Mouse (Mus musculus) ES-CJ7 (cell line): ENCODE measurements around the gene Anxa9.

Experiments
- DNase-seq: peaks from one replicate; pipeline ENCODE4 v3.0.0; 2011; ENCODE audit warnings: low read depth, low spot score

Anxa9 gene

DNA sequence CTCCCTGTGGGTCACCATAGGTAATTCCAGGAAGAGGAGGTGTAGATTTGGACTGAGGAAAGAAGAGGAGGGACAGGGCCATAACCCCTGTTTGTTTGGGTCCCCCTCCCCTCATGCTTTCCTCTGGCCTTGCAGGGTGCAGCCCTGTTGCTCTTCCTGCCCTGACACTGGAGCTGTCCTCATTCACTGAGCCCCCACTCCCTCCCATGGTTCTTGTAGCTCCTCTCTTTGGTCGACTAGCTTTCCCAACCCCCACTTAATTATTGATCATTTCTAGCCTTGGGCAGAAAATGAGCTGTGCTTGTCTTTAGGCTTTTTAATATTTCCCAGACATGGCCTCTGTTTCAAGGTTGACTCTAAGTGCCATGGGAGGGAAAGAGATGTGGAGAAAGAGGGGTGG, 22.9 kb downstream of the Anxa9 start:
- DNase-seq, result no peak

DNA sequence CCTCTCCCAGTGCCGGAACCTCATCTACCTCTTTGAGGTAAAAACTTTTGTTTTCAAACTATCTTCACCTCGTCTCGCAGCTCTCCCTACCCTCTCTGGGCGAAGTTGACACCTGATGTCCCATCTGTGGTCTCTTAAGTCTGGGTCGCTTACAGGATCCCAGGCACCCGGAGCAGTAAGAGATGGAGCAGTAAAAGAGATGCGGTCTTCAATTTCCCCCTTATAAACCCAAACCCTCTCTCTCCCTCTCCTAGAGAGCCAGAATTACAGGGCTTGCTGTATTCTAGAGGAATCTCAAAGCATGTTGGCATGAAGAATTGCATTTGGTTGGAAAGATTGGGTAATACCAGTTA, 23.4 kb downstream of the Anxa9 start:
- no peak for DNase-seq

DNA sequence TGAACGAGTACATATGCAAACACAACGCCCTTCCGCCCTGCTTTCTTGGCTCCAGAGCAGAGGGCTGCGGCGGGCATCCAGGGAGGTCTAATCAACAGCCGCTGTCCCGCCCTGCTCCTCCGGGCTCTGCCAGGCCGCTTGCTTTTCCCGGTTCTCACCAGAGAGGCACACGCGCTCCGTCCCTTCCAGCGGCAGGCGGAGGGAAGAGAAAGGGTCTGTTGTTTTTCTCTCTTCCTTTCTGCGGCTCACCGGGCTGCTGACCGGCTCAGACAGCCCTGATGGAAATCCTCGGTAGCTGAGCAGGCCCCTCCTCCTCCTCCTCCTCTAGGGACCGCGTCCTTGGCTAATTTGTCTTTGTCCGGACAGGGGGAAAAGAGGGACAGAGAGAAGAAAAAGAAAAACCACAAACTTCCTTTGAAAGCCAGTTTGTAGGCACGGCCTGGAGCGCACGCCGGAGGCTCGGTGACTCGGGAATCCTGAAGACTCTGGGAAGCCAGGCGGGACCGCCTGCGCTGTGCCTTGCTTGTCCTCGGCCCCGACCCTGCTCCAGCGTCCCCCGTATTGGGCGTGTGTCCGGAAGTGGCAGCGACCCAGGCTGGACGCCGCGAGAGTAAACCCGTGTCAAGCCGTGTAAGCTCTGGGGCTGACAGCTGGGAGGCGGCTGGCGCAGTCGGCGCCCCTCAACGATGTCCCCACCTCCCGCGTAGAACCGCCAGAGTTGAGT, 23.9 kb downstream of the Anxa9 start:
- DNase-seq, result peak; percentile 87

DNA sequence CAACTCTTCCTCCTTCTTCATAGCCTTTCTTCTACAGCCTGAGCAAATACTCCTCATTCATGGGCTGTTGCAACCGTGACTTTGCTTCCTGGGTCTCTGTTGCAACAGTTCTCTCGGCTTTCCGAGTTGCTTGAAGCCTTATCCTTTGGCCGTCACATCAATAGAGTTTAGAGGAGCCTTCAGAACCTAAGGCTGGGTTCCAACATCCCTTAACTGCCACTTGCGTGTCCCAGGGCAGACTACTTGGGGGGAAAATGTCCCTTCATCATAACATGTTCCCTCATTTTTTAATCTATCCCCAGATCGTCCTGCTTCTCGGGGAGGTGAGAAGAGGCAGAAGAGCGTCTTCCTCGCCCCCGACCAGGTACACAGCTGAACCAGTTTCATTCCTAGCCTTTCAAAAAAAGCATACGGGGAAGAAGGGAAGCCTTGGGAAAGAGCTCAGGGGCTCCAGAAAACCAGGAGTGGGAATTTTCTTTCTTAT, 24.6 kb downstream of the Anxa9 start:
- DNase-seq, result no peak

- DNase-seq, result peak; percentile 98
Measured at GRCm38 (mm10) chr3:95281216-95282126, 25.5 kb downstream of the Anxa9 start, which contains the start of the genes Mindy1 and Prune1. Gene Mindy1, plus strand, starts transcription at chr3:95281345. Gene Prune1, minus strand, starts transcription at chr3:95282076.

GRCm38 (mm10) chr3:95280747-95281146, 26.2 kb downstream of the Anxa9 start:
- DNase-seq, result no peak

DNA sequence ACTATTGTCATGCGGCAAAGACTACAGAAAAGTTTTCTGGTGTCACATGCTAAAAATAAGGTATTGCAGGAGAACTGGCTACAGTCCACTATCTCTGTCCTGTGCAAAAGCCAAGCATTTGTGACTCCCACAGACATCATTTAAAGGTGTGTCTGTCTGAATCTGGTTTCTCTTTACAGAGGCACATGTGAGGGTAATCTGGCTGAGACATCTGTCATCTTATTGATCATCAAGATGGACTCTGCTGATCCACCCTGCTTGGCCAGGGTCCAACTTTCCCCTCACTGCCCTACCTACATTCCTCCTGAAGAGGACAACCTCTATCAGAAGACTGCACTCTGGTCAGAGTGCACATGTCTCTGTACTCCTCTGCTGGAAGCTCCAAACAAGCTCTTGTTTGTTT, 29.8 kb downstream of the Anxa9 start:
- no peak for DNase-seq

DNA sequence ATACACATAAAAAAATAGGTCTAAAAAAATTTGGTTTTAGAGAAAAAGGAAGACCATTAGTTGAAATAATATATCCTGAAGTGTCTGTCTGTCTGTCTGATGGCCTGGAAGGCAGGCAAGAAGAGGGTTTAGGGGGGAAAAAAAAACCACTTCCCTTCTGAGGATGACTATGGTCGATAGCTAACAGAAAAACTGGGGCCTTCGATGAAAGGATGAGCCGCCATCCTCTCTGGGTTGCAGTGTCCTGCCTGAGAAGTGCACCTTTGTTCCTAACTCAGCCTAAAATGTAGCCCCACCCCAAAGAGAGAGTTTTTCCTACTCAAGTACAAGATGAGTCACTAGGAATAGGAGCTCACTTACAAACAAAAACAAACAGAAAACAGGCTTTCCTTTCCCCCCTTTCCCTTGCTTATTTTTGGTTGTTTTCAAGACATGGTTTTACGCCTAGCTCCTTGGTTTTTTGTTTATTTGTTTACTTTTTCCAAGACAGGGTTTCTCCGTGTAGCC, 30.5 kb downstream of the Anxa9 start:
- no peak for DNase-seq

- no peak for DNase-seq
Measured at GRCm38 (mm10) chr3:95275161-95275560, 31.8 kb downstream of the Anxa9 start.

GRCm38 (mm10) chr3:95274453-95274852, 32.5 kb downstream of the Anxa9 start:
- no peak for DNase-seq

DNA sequence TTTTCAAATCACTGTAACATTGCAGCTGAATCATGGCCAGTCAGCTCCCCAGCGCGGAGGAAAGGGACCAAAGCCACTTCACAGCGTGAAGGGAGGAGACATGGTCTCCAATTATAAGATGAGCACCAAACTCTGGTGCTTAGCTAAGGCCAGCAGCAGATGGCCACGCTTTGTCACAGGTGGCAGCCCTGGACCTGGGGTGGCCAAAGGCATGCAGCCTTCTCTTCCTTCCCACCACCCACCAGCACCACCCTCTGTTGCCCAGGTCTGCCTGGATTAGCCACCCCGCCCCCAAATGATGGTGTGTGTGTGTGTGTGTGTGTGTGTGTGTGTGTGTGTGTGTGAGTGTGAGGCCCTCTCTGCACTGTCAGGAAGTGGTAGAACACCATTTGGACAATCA, 33.5 kb downstream of the Anxa9 start:
- no peak for DNase-seq

GRCm38 (mm10) chr3:95270766-95271364, 36.1 kb downstream of the Anxa9 start:
- DNase-seq, result peak; percentile 59

GRCm38 (mm10) chr3:95269789-95270188, 37.2 kb downstream of the Anxa9 start:
- DNase-seq, result no peak

DNA sequence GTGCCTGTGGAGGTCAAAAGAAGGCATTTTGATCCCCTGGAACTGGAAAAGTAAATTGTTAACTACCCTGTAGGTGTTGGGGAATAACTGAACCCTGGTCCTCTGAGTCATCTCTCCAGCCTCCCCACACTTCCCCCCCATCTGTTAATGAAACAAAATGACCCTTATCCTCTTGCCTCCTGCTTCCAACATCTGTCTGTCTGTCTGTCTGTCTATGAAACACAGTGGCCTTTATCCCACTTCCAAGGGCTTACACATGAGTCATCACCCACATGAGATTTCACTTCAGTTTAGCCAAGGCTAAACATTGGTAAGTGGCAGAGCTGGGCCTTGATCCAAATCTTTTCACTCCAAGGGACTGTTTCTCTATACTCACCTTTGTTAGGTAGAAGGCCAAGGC, 39.1 kb downstream of the Anxa9 start:
- DNase-seq, result no peak

DNA sequence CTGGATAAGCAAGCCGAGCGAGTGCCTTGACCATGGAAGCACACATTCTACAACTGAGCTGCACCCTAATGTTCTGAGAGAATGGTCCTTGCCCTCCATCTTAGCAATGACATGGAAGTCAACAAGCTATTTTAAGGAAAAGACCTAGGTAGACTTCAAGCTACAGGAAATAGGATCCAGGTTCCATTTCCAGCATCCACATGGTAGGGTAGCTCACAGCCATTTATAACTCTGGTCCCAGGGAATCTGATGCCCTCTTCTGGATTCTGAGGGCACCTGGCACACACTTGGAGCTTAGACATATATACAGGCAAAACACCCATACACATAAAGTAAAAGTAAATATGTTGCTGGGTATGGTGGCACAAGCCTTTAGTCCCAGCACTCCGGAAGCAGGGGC, 40.9 kb downstream of the Anxa9 start:
- no peak for DNase-seq

- no peak for DNase-seq
Measured at GRCm38 (mm10) chr3:95264724-95265123, 42.3 kb downstream of the Anxa9 start.

GRCm38 (mm10) chr3:95263089-95263739, 43.8 kb downstream of the Anxa9 start:
- peak; percentile 86 for DNase-seq

- no peak for DNase-seq
Measured at GRCm38 (mm10) chr3:95261975-95262374, 45.0 kb downstream of the Anxa9 start.

GRCm38 (mm10) chr3:95256931-95257330, 50.0 kb downstream of the Anxa9 start:
- DNase-seq, result no peak

- DNase-seq, result no peak
Measured at GRCm38 (mm10) chr3:95250783-95251424, 56.1 kb downstream of the Anxa9 start, which contains the start of gene Bnipl. Gene Bnipl, minus strand, starts transcription at chr3:95251193.

DNA sequence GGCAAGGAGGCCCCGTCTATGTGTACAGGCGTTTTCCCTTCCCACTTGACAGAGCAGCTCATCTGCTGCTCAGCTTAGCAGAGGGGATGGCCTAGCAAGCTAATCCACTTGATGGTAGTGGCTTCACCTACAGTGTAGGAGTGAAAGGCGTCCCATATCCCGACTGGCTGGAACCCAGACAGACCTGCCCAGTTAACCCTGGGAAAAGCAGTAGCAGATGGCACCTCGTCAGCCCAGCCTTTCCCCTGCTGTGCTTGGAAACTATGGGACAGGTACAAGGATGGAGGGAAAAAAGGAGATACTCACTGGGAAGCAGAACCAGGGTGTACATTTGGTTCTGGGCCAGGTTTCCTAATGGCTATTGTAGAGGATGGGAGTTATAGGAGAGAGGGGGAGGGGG, 56.6 kb downstream of the Anxa9 start:
- no peak for DNase-seq
